Mouse (Mus musculus): ENCODE results near the gene Dcdc2b. TPM values are rescaled to one million over a fixed set of nuclear protein-coding genes. Genes with fewer than 3 reads are reported as not detected.

Gene Dcdc2b
- 16.0 and 17.8 TPM in 2 replicates for polyA plus RNA-seq (2012; rRNA removed)

- WGBS: 63% methylated on average over 6 of the region's 6 CpGs
- Histone ChIP-seq H3K4me1 (ENCODE audit: control insufficient read depth, insufficient read depth, low read length) (no peaks in the 10 kb centered on the region), H3K4me3 (replicated peaks; ENCODE audit: extremely low read depth, low read depth, low read length) (no peak within 1 kb of the TSS)
- peak; percentile 62 for DNase-seq
- TF ChIP-seq CTCF (IDR thresholded peaks at IDR 0.05; ENCODE audit: insufficient read depth, low read length) (no peak), POLR2A (IDR thresholded peaks at IDR 0.05; ENCODE audit: borderline replicate concordance, extremely low read depth, low read depth, low read length) (no peak)
These were observed at the start of gene Dcdc2b for GRCm38 (mm10) chr4:129614093-129614492. Gene Dcdc2b (minus strand): TSS chr4:129614257.

DNA sequence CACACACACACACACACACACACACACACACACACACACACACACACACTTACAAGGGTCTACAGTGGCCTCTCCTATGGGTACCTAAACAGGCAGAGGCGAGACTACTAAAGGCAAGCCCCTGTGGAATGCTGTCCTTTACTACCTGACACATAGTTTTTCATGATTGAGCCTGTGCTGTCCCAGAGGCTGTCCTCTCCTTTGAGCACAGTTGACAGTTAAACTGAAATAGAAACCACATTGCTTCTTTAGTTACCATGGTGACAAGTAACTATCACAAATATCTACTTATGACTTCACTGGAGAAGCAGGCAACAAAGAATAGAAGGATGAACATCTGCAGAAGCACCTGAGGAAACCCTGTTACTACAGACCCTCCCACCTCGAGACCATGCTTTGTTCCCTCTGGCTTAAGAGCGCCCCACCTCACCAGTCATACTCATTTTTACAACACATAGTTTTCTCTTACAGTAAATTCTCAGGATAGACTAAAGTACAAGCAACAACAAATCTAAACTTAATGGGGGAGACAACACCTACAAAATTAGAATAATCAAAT lies 48.3 kb upstream of the Dcdc2b start:
- TF ChIP-seq CTCF (IDR thresholded peaks at IDR 0.05; ENCODE audit: insufficient read depth, low read length): no peak
- 78% methylated on average over 3 of the region's 3 CpGs for WGBS
- Histone ChIP-seq H3K4me3 (replicated peaks; ENCODE audit: extremely low read depth, low read depth, low read length) (no peak overlapping the region), H3K4me1 (ENCODE audit: control insufficient read depth, insufficient read depth, low read length) (no peaks in the 10 kb centered on the region)
- no peak for DNase-seq

GRCm38 (mm10) chr4:129661584-129661983 lies 47.5 kb upstream of the Dcdc2b start:
- TF ChIP-seq CTCF (IDR thresholded peaks at IDR 0.05; ENCODE audit: insufficient read depth, low read length): no peak
- TF ChIP-seq POLR2A (IDR thresholded peaks at IDR 0.05; ENCODE audit: borderline replicate concordance, extremely low read depth, low read depth, low read length): no peak
- WGBS: 88% methylated on average over 3 of the region's 3 CpGs
- no peak for DNase-seq
- Histone ChIP-seq H3K4me1 (ENCODE audit: control insufficient read depth, insufficient read depth, low read length) (no peaks in the 10 kb centered on the region), H3K4me3 (replicated peaks; ENCODE audit: extremely low read depth, low read depth, low read length) (no peak overlapping the region)

DNA sequence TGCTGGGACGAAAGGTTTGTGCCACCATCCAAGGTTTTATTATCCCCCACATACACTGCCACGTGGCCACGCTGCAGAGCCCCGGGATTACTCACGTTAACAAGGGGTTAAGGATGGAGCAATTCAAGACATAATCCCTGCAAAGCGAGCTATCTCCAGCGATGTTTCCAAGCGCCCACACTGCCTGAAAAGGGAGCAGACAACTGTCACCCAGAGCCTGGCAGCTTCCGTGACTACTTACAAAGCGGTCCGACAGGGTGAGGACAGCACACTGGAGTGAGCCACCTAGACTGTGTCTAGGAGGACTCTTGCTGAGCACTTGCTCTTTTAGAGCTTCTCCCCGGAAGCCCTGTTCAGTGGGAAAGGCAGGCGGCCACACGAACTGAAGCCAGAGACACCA lies 40.7 kb upstream of the Dcdc2b start:
- DNase-seq: no peak
- Histone ChIP-seq H3K4me3 (replicated peaks; ENCODE audit: extremely low read depth, low read depth, low read length) (no peak overlapping the region), H3K4me1 (ENCODE audit: control insufficient read depth, insufficient read depth, low read length) (no peaks in the 10 kb centered on the region)
- 93% methylated on average over 14 of the region's 14 CpGs for WGBS
- TF ChIP-seq POLR2A (IDR thresholded peaks at IDR 0.05; ENCODE audit: borderline replicate concordance, extremely low read depth, low read depth, low read length) (no peak), CTCF (IDR thresholded peaks at IDR 0.05; ENCODE audit: insufficient read depth, low read length) (no peak)

GRCm38 (mm10) chr4:129650359-129650758 lies 36.3 kb upstream of the Dcdc2b start:
- Histone ChIP-seq H3K4me1 (ENCODE audit: control insufficient read depth, insufficient read depth, low read length) (no peaks in the 10 kb centered on the region), H3K4me3 (replicated peaks; ENCODE audit: extremely low read depth, low read depth, low read length) (no peak overlapping the region)
- TF ChIP-seq POLR2A (IDR thresholded peaks at IDR 0.05; ENCODE audit: borderline replicate concordance, extremely low read depth, low read depth, low read length): no peak
- no peak for TF ChIP-seq CTCF (IDR thresholded peaks at IDR 0.05; ENCODE audit: insufficient read depth, low read length)
- whole genome bisulfite sequencing: 91% methylated on average over 8 of the region's 8 CpGs
- no peak for DNase-seq

DNA sequence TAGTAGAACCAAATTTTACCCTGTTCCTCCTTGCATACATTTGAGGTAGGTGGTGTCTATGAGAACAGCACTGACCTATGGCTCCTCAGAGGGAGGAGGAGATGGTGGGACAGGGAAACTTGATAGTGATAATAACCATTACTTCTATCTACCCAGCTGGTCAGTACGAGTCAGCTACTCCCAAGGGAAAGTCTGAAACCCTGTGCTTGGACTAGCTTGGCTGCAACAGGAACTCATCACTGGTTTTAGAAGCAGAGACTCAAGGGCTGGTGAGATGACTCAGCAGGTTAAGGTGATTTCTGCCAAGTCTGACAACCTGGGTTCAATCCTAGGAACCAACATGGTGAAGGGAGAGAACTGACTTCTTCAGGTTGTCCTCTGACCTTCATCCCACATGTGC lies 34.6 kb upstream of the Dcdc2b start:
- no peaks in the 10 kb centered on the region for H3K4me1 ChIP-seq (ENCODE audit: control insufficient read depth, insufficient read depth, low read length)
- TF ChIP-seq CTCF (IDR thresholded peaks at IDR 0.05; ENCODE audit: insufficient read depth, low read length) (no peak), POLR2A (IDR thresholded peaks at IDR 0.05; ENCODE audit: borderline replicate concordance, extremely low read depth, low read depth, low read length) (no peak)
- H3K4me3 ChIP-seq (replicated peaks; ENCODE audit: extremely low read depth, low read depth, low read length): no peak overlapping the region
- WGBS: 72% methylated on average over 1 of the region's 1 CpGs
- no peak for DNase-seq

DNA sequence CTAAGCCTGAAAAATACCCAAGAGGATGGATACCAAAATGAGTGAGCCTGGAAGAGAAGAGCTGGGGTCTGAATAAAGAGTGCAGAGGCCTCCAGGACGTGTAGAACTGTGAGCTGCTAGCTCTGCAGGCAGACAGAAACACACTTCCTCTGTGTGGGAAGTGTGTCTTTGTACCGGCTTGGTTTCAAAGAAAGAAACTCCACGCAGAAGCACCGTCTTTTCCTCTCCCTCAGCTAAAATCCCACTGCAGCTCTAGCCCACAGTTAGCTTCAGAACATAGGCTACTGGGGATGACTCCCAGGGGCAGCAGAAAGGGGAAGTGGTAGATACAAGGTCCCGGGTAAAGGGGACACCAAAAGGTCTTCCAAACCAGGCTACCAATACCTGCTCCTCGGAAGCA lies 31.1 kb upstream of the Dcdc2b start:
- DNase-seq: no peak
- TF ChIP-seq CTCF (IDR thresholded peaks at IDR 0.05; ENCODE audit: insufficient read depth, low read length) (no peak), POLR2A (IDR thresholded peaks at IDR 0.05; ENCODE audit: borderline replicate concordance, extremely low read depth, low read depth, low read length) (no peak)
- no peaks in the 10 kb centered on the region for H3K4me1 ChIP-seq (ENCODE audit: control insufficient read depth, insufficient read depth, low read length)
- H3K4me3 ChIP-seq (replicated peaks; ENCODE audit: extremely low read depth, low read depth, low read length): no peak overlapping the region
- WGBS: 85% methylated on average over 6 of the region's 6 CpGs

DNA sequence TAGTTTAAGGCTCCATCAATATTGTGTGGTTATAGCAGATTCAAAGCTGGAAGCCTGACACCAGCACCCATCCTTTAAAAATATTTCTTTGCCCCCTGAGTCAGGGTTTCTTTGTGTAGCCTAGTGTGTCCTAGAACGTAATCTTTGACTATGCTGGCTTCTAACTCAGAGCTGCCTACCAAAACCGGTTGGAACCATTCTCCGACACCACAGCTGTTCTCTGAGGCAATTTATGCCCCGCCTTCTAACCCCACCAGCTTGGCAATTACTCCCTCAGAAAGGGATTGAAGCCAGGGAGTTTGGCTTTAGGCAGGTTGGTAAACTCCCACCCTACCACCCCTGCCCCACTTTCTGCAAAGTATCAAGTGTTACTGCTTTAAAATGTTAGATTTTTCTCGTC lies 27.7 kb upstream of the Dcdc2b start:
- peaks cover 11% of the 10 kb centered on the region for H3K4me1 ChIP-seq (ENCODE audit: control insufficient read depth, insufficient read depth, low read length)
- WGBS: 50% methylated on average over 5 of the region's 5 CpGs
- no peak overlapping the region for H3K4me3 ChIP-seq (replicated peaks; ENCODE audit: extremely low read depth, low read depth, low read length)
- TF ChIP-seq CTCF (IDR thresholded peaks at IDR 0.05; ENCODE audit: insufficient read depth, low read length) (no peak), POLR2A (IDR thresholded peaks at IDR 0.05; ENCODE audit: borderline replicate concordance, extremely low read depth, low read depth, low read length) (no peak)
- no peak for DNase-seq

DNA sequence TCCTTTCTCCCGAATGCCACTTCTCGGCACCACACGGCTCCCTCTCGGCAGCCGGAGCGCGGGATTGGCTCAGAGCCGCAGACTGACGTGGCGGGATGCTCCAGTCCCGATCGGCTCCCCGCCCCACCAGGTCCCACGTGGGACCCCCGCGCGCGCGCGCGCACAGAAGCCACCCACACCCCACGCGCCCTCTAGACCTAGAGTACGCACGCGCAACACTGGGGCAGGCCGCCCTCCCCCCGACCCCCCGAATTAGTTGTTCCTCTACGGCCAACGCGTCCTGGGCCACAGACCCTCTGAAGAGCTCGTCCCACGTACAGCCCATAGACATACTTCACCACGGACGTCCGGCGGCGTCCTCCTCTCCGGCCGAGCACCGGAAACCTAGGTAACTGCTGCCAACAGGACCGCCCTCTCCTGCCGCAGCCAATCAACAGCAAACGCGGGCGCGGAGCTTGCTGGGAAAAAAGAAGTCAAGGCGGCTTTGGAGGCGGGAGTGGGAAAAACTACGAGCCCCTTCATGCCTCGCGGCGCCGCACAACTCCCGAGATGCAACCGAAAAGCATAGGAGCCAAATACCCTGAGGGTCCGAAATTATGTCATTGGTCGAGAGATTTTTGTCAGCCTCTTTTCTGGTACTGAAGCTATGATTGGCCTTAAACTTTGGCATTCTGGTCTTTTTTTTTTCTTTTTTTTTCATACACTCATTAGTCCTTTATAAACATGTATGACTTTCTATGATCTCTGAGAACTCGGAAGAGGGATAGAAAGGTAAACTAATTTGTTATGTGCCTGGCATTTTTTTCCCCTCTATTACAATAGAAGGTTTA lies 26.8 kb upstream of the Dcdc2b start, which contains the start of gene Txlna:
Gene Txlna, minus strand, starts transcription at position 428 of the 830 bp plus-strand sequence.
- TF ChIP-seq POLR2A (IDR thresholded peaks at IDR 0.05; ENCODE audit: borderline replicate concordance, extremely low read depth, low read depth, low read length): peak; percentile 88
- TF ChIP-seq CTCF (IDR thresholded peaks at IDR 0.05; ENCODE audit: insufficient read depth, low read length): no peak
- under 1% methylated on average over 60 of the region's 60 CpGs for WGBS
- Histone ChIP-seq H3K4me3 (replicated peaks; ENCODE audit: extremely low read depth, low read depth, low read length) (peak within 1 kb of the TSS; percentile 90), H3K4me1 (ENCODE audit: control insufficient read depth, insufficient read depth, low read length) (peaks cover 11% of the 10 kb centered on the region)
- DNase-seq: peak; percentile 94
